ENCODE assay signal across 15 mouse cellular contexts in genomic region chr8:94443153-94443552, GRCm38 (mm10). TPM values are rescaled to one million over a fixed set of nuclear protein-coding genes. Genes with fewer than 3 reads are reported as not detected.
DNase-seq lines count a peak whose midpoint lies in the region; ATAC-seq lines count a peak whose summit lies in the region.
"Had no signal": no experiment of that assay in that cellular context is flagged by ENCODE, and none has a peak within 500 bp of the region (broad histone marks: within the 10 kb centered on the region; RNA-seq: fewer than 3 reads in every experiment).

No protein-coding gene starts in this region.

- ATAC-seq in common myeloid progenitor, adult 5-6 weeks (replicated peaks; ENCODE audit: low read depth, poor library complexity, severe bottlenecking), result peak; percentile 29; the same call in 1 of the 2 replicates
- ATAC-seq: forebrain, embryonic 14.5 days; hindbrain, postnatal 0 days; midbrain, embryonic 15.5 days; Patski had no signal

- DNase-seq in kidney, adult 8-10 months, result peak; percentile 10 to 13
- no peak for DNase-seq in kidney, postnatal 10 days
- peak; percentile 24 for DNase-seq in testis, postnatal 10 days (ENCODE audit: low spot score)
- DNase-seq in testis, postnatal 14 days (ENCODE audit: low spot score), result no peak
- DNase-seq in cerebellum, adult 8-10 months, result no peak
- no peak for DNase-seq in adrenal gland, adult 2 months
- DNase-seq: cerebellum, adult 18-20 months; heart, postnatal 4 days; right cerebral cortex, postnatal 25 days had no signal

RNA-seq across cellular contexts. Expression of gene Nlrc5, which starts 9.0 kb away (rescaled TPM):
- 42.9 and 52.2 TPM in 2 replicates for total RNA-seq in common myeloid progenitor, adult 5-6 weeks (2017)
- total RNA-seq in adrenal gland, adult 2 months (2021), result 1 to 10 TPM; 5.2 to 7.9 TPM
- polyA plus RNA-seq in adrenal gland, adult 2 months (2012; rRNA removed), result 6.2 and 7.5 TPM in 2 replicates
- polyA plus RNA-seq: limb, embryonic 10.5 days had no signal

RNA-seq across cellular contexts. Expression of gene Herpud1, which starts 56.9 kb away (rescaled TPM):
- 71.4 and 79.8 TPM in 2 replicates for total RNA-seq in common myeloid progenitor, adult 5-6 weeks (2017)
- total RNA-seq in adrenal gland, adult 2 months (2021), result 100 to 1,000 TPM in 1 of 2 experiments, 10 to 100 TPM in 1; 99.0 to 141 TPM
- 188 and 195 TPM in 2 replicates for polyA plus RNA-seq in adrenal gland, adult 2 months (2012; rRNA removed)

Comparison
In these comparisons a context has a peak if more than half of its experiments do, and no peak if none do; other contexts are left out.
1. DNase-seq: peak in kidney, adult 8-10 months (2 of 2) and testis, postnatal 10 days (single experiment); none in kidney, postnatal 10 days (single experiment), testis, postnatal 14 days (single experiment), cerebellum, adult 8-10 months (single experiment) and adrenal gland, adult 2 months (single experiment).